Mouse (Mus musculus): ENCODE results near the gene Polr3c. TPM values are rescaled to one million over a fixed set of nuclear protein-coding genes. Genes with fewer than 3 reads are reported as not detected.

Gene Polr3c
- polyA plus RNA-seq, 1 experiment: 36.5 TPM

GRCm38 (mm10) chr3:96683496-96683895 is 43.9 kb downstream of the Polr3c start:
- no peaks in the 10 kb centered on the region; the same call in 1 of the 2 replicates for H3K4me1 ChIP-seq (ENCODE audit: control insufficient read depth, insufficient read depth, low read length)
- no peak overlapping the region for H3K4me3 ChIP-seq (ENCODE audit: insufficient read depth, low read length)
- no peak overlapping the region for H3K27ac ChIP-seq (ENCODE audit: insufficient read depth, low read length)
- TF ChIP-seq POLR2A (IDR thresholded peaks at IDR 0.05; ENCODE audit: extremely low read depth, insufficient read depth, low read length): no peak
- TF ChIP-seq CTCF (IDR thresholded peaks at IDR 0.05; ENCODE audit: extremely low read depth, insufficient read depth, low read length): no peak

GRCm38 (mm10) chr3:96680269-96680956 is 47.0 kb downstream of the Polr3c start:
- Histone ChIP-seq H3K4me3 (ENCODE audit: insufficient read depth, low read length) (no peak overlapping the region), H3K4me1 (ENCODE audit: control insufficient read depth, insufficient read depth, low read length) (no peaks in the 10 kb centered on the region; the same call in 1 of the 2 replicates), H3K27ac (ENCODE audit: insufficient read depth, low read length) (no peak overlapping the region)
- no peak for TF ChIP-seq CTCF (IDR thresholded peaks at IDR 0.05; ENCODE audit: extremely low read depth, insufficient read depth, low read length)
- TF ChIP-seq POLR2A (IDR thresholded peaks at IDR 0.05; ENCODE audit: extremely low read depth, insufficient read depth, low read length): no peak

DNA sequence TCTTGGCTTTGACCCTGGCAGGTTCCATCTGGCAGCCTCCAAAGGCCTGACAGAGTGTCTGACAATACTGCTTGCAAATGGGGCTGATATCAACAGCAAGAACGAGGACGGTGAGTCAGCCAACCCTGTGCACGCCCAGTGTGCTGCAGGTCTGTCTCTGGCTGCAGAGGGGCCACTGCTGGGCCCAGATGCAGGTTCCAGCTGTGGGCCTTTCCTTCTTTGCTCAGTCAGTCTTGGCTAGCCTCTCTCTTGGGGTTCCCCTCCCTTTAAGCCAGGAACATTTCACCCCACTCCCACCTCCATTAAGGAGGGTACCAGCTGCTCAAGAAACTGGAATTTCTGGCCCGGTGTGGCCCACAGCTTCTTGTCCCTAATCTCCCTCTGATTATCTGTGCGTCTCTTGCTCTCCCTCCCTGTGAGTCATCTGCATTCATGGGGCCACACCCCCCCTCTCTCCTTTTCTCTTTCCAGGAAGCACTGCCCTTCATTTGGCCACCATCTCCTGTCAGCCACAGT is 48.2 kb downstream of the Polr3c start:
- no peak for TF ChIP-seq CTCF (IDR thresholded peaks at IDR 0.05; ENCODE audit: extremely low read depth, insufficient read depth, low read length)
- TF ChIP-seq POLR2A (IDR thresholded peaks at IDR 0.05; ENCODE audit: extremely low read depth, insufficient read depth, low read length): no peak
- no peak overlapping the region for H3K27ac ChIP-seq (ENCODE audit: insufficient read depth, low read length)
- H3K4me1 ChIP-seq (ENCODE audit: control insufficient read depth, insufficient read depth, low read length): no peaks in the 10 kb centered on the region; the same call in 1 of the 2 replicates

GRCm38 (mm10) chr3:96678456-96678855 is 49.0 kb downstream of the Polr3c start:
- no peak overlapping the region for H3K27ac ChIP-seq (ENCODE audit: insufficient read depth, low read length)
- no peaks in the 10 kb centered on the region; the same call in 1 of the 2 replicates for H3K4me1 ChIP-seq (ENCODE audit: control insufficient read depth, insufficient read depth, low read length)
- TF ChIP-seq CTCF (IDR thresholded peaks at IDR 0.05; ENCODE audit: extremely low read depth, insufficient read depth, low read length) (no peak), POLR2A (IDR thresholded peaks at IDR 0.05; ENCODE audit: extremely low read depth, insufficient read depth, low read length) (no peak)
- no peak overlapping the region for H3K4me3 ChIP-seq (ENCODE audit: insufficient read depth, low read length)

More for the DNA sequence above, 48.2 kb downstream of the Polr3c start:
- no peak overlapping the region for H3K4me3 ChIP-seq (ENCODE audit: insufficient read depth, low read length)

DNA sequence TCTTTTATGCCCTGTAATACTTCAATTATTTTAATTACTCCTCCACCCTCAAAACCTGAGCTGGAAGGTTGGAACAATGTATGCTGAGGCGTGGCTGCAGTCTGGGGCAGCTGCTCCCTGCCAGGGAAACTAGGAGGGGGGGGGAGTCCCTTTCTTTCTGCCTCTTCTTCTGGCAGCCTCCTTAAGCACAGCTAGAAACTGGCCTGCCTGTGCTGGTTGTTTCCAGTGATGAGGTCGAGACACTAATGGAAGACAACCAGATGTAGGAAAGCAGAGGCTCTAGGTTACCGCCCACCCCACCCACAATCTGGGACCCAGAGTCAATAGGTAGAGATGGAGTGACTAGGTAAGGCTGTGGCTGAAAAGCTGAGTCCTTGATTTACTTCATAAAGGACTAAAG is 51.7 kb downstream of the Polr3c start:
- no peak for TF ChIP-seq CTCF (IDR thresholded peaks at IDR 0.05; ENCODE audit: extremely low read depth, insufficient read depth, low read length)
- TF ChIP-seq POLR2A (IDR thresholded peaks at IDR 0.05; ENCODE audit: extremely low read depth, insufficient read depth, low read length): no peak
- Histone ChIP-seq H3K27ac (ENCODE audit: insufficient read depth, low read length) (no peak overlapping the region), H3K4me1 (ENCODE audit: control insufficient read depth, insufficient read depth, low read length) (no peaks in the 10 kb centered on the region; the same call in 1 of the 2 replicates), H3K4me3 (ENCODE audit: insufficient read depth, low read length) (no peak overlapping the region)

GRCm38 (mm10) chr3:96675171-96675570 is 52.3 kb downstream of the Polr3c start:
- Histone ChIP-seq H3K27ac (ENCODE audit: insufficient read depth, low read length) (no peak overlapping the region), H3K4me1 (ENCODE audit: control insufficient read depth, insufficient read depth, low read length) (peaks cover 1% of the 10 kb centered on the region), H3K4me3 (ENCODE audit: insufficient read depth, low read length) (no peak overlapping the region)
- TF ChIP-seq POLR2A (IDR thresholded peaks at IDR 0.05; ENCODE audit: extremely low read depth, insufficient read depth, low read length) (no peak), CTCF (IDR thresholded peaks at IDR 0.05; ENCODE audit: extremely low read depth, insufficient read depth, low read length) (no peak)

- no peak overlapping the region for H3K4me3 ChIP-seq (ENCODE audit: insufficient read depth, low read length)
- TF ChIP-seq POLR2A (IDR thresholded peaks at IDR 0.05; ENCODE audit: extremely low read depth, insufficient read depth, low read length): no peak
- TF ChIP-seq CTCF (IDR thresholded peaks at IDR 0.05; ENCODE audit: extremely low read depth, insufficient read depth, low read length): no peak
- peaks cover 3% of the 10 kb centered on the region for H3K4me1 ChIP-seq (ENCODE audit: control insufficient read depth, insufficient read depth, low read length)
These were observed 53.0 kb downstream of the Polr3c start for GRCm38 (mm10) chr3:96674442-96674841.

GRCm38 (mm10) chr3:96673514-96673913 is 53.9 kb downstream of the Polr3c start:
- peaks cover 3% of the 10 kb centered on the region; the same call in 1 of the 2 replicates for H3K4me1 ChIP-seq (ENCODE audit: control insufficient read depth, insufficient read depth, low read length)
- TF ChIP-seq CTCF (IDR thresholded peaks at IDR 0.05; ENCODE audit: extremely low read depth, insufficient read depth, low read length) (no peak), POLR2A (IDR thresholded peaks at IDR 0.05; ENCODE audit: extremely low read depth, insufficient read depth, low read length) (no peak)

More at GRCm38 (mm10) chr3:96674442-96674841, 53.0 kb downstream of the Polr3c start:
- no peak overlapping the region for H3K27ac ChIP-seq (ENCODE audit: insufficient read depth, low read length)

GRCm38 (mm10) chr3:96671519-96671918 is 55.9 kb downstream of the Polr3c start:
- TF ChIP-seq CTCF (IDR thresholded peaks at IDR 0.05; ENCODE audit: extremely low read depth, insufficient read depth, low read length) (no peak), POLR2A (IDR thresholded peaks at IDR 0.05; ENCODE audit: extremely low read depth, insufficient read depth, low read length) (no peak)
- Histone ChIP-seq H3K27ac (ENCODE audit: insufficient read depth, low read length) (no peak overlapping the region), H3K4me1 (ENCODE audit: control insufficient read depth, insufficient read depth, low read length) (peaks cover 3% of the 10 kb centered on the region; the same call in 1 of the 2 replicates), H3K4me3 (ENCODE audit: insufficient read depth, low read length) (no peak overlapping the region)

More at GRCm38 (mm10) chr3:96673514-96673913, 53.9 kb downstream of the Polr3c start:
- H3K27ac ChIP-seq (ENCODE audit: insufficient read depth, low read length): no peak overlapping the region
- no peak overlapping the region for H3K4me3 ChIP-seq (ENCODE audit: insufficient read depth, low read length)
